Mouse (Mus musculus): ENCODE results near the gene Upp1. TPM values are rescaled to one million over a fixed set of nuclear protein-coding genes. Genes with fewer than 3 reads are reported as not detected.

The Upp1 gene
- polyA plus RNA-seq, 1 experiment = 0.41 TPM

DNA sequence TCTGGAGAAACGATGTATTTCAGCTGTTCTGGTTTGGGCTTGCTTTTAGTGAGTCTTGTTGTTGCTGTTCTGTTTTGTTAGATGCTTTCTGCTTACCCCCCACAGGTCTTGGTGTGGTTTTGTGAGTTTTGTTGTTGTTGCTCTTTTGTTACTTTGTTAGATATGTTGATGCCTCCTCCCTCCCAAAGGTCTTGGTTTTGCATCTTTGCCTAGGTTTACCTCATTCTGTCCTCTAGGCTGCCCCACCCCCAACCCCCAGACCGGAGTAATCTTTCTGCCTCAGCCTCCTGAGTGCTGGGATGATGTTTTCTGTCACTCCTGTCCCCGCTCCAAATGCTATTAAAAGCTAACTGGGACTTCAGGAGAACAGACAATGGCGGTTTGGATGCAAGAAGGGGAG, 4.4 kb downstream of the Upp1 start:
- TF ChIP-seq FLI1 (IDR thresholded peaks at IDR 0.05; ENCODE audit: low read length) (no peak), GATA1 (IDR thresholded peaks at IDR 0.05; ENCODE audit: borderline replicate concordance, low read length) (no peak)
- H3K4me3 ChIP-seq (replicated peaks) = no peak overlapping the region
- peaks cover 26% of the 10 kb centered on the region for H3K27me3 ChIP-seq (replicated peaks)

DNA sequence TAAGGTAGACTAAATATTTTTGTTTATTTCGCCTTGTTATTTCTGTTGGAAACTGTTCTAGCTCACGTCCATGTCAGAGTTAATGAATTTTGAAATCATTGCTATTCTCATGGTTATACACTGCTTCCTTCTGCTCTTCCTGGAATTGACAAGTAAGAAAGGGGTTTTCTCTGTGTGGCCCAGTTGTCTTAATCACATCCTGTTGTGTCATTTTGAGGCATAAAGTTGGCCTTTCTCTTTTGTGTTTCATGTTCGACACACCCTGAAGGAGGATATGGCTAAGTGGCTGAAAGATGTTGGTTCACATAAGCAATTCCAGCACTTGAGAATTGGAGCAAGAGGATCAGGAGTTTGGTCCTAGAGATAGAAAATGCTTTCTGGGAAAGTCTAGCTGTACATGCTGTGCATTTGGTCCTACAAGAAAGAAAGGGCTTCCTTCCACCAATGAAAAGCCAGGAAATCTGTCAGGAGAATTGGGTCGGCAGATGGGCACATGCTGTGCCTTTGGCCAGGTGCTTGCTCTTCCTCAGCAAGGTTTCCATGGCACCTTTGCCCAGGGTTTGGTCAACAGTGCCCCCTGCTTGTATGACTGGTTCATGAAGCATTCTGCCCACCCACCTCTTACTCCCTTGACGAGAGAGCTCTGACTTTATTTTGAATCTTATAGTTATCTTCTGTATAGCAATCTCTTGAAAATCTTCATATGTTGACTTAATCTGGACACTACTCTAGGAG, 8.6 kb downstream of the Upp1 start:
- Histone ChIP-seq H3K4me3 (replicated peaks) (no peak overlapping the region), H3K36me3 (replicated peaks; ENCODE audit: low read length) (no peaks in the 10 kb centered on the region), H3K27me3 (replicated peaks) (no peaks in the 10 kb centered on the region), H3K9me3 (no peaks in the 10 kb centered on the region), H3K4me1 (peaks cover 6% of the 10 kb centered on the region; the same call in 1 of the 2 replicates)
- no peak for TF ChIP-seq GATA1 (IDR thresholded peaks at IDR 0.05; ENCODE audit: borderline replicate concordance, low read length)
- no peak for TF ChIP-seq FLI1 (IDR thresholded peaks at IDR 0.05; ENCODE audit: low read length)

More for the DNA sequence above, 4.4 kb downstream of the Upp1 start:
- Histone ChIP-seq H3K36me3 (replicated peaks; ENCODE audit: low read length) (no peaks in the 10 kb centered on the region), H3K9me3 (no peaks in the 10 kb centered on the region), H3K4me1 (peaks cover 31% of the 10 kb centered on the region)

DNA sequence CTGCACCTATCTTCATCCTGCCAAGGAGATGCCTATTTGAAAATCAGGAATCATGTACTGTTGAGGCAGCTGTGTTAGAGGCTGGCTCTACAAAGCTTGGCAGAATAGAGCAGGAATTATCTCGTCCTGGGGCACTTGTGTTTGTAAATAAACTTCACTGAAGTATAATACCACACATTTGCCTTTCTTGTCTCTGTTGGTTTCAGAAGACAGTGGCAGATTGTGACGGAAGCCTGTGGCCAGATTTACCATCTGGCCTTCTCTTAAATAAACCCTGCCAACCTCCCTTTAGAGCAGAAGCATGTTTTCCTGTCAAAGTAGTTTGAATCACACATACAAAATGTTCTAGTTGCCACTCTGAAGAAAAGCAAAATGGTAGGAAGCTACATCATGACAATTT, 10.2 kb downstream of the Upp1 start:
- peaks cover 6% of the 10 kb centered on the region; the same call in 1 of the 2 replicates for H3K4me1 ChIP-seq
- TF ChIP-seq FLI1 (IDR thresholded peaks at IDR 0.05; ENCODE audit: low read length) (no peak), GATA1 (IDR thresholded peaks at IDR 0.05; ENCODE audit: borderline replicate concordance, low read length) (no peak)
- H3K36me3 ChIP-seq (replicated peaks; ENCODE audit: low read length) = no peaks in the 10 kb centered on the region
- H3K27me3 ChIP-seq (replicated peaks) = peaks cover 1% of the 10 kb centered on the region
- H3K4me3 ChIP-seq (replicated peaks) = no peak overlapping the region
- H3K9me3 ChIP-seq = no peaks in the 10 kb centered on the region

DNA sequence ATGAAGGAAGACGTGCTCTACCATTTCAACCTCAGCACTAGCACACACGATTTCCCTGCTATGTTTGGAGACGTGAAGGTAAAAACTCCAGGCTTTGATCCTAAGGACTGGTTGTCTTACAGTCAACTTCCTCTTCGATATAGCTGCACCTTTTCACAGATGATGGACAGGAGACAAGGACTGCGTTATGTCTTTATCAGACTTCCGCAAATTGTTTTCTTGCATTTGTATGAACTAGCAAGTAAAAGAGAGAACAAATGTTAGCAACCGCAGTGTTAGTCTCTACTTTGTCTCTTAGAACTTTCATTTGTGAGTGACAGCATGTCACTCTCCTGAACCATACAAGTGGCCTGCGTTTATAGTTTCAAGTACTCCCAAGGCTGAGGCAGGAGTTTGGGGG, 11.6 kb downstream of the Upp1 start:
- Histone ChIP-seq H3K9me3 (no peaks in the 10 kb centered on the region), H3K27me3 (replicated peaks) (peaks cover 2% of the 10 kb centered on the region), H3K4me3 (replicated peaks) (no peak overlapping the region), H3K36me3 (replicated peaks; ENCODE audit: low read length) (no peaks in the 10 kb centered on the region), H3K4me1 (peaks cover 6% of the 10 kb centered on the region)
- TF ChIP-seq GATA1 (IDR thresholded peaks at IDR 0.05; ENCODE audit: borderline replicate concordance, low read length) (no peak), FLI1 (IDR thresholded peaks at IDR 0.05; ENCODE audit: low read length) (no peak)

DNA sequence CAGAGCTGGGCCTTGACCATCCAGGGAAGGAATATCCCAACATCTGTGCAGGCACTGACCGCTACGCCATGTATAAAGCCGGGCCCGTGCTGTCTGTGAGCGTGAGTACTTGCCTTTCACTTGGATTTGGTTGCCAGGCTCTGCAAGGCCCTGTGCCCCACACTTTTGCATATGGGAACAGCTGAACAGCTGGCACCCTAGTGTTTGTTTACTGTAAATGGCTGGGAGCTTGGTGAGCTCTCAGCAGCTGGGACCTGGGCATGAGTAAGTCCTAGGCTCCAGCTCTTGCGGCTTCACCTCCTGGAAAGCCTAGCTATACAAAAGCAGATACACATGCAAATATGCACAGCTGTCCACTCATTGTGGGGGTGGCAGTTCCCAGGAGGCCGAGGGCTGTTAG, 13.8 kb downstream of the Upp1 start:
- Histone ChIP-seq H3K27me3 (replicated peaks) (peaks cover 9% of the 10 kb centered on the region), H3K4me1 (peaks cover 10% of the 10 kb centered on the region), H3K4me3 (replicated peaks) (no peak overlapping the region), H3K36me3 (replicated peaks; ENCODE audit: low read length) (no peaks in the 10 kb centered on the region), H3K9me3 (no peaks in the 10 kb centered on the region)
- TF ChIP-seq GATA1 (IDR thresholded peaks at IDR 0.05; ENCODE audit: borderline replicate concordance, low read length) (no peak), FLI1 (IDR thresholded peaks at IDR 0.05; ENCODE audit: low read length) (no peak)

DNA sequence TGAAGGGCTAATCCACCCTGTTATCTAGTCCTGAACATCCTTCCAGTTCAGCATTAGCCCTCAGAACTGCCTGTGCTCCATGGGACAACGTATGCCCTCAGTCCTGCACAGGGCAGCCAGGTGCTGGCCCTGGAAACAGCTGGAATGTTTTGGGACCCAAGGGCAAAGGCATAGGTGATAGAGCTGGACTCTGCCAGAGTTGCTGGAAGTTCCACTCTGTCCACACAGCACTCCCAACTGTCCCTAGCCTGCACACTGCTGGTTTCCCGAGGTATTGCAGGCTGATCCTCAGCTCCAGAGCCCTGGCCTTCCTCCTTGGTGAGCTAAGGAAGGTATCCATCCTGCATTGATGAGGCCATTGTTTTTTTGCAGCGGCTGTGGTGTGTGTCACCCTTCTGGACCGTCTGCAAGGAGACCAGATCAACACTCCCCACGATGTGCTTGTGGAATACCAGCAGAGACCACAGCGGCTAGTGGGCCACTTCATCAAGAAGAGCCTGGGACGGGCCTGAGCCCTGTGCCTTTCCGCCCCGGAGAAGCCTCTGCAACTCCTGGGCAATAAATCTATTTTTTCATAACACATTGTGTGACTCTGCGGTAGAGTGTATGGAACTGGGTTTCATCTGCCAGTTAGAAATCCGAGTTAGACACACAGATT, 17.8 kb downstream of the Upp1 start:
- peaks cover 8% of the 10 kb centered on the region; the same call in 1 of the 2 replicates for H3K4me1 ChIP-seq
- peaks cover 9% of the 10 kb centered on the region for H3K27me3 ChIP-seq (replicated peaks)

DNA sequence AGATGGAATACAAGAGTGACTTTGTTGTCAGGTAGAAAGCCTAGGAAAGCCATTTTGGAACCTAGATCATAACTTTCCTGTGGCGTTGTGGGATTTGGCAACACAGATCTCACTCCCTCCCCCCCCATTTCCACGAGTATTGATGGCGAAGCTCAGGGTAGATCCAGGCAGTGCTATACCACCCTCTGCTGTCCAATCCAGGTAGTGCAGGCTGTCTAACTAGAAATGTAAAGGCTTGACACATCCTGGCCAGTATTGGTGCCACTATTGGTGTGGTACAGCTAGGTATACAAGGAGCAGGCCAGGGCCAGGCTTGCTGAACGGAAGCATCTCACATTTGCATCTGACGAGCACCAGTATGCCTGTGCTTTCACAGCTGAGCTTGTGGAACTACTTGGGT, 18.6 kb downstream of the Upp1 start:
- no peak for TF ChIP-seq GATA1 (IDR thresholded peaks at IDR 0.05; ENCODE audit: borderline replicate concordance, low read length)
- TF ChIP-seq FLI1 (IDR thresholded peaks at IDR 0.05; ENCODE audit: low read length) = no peak

More for the DNA sequence above, 17.8 kb downstream of the Upp1 start:
- 0 out of 2 replicates have a peak, but pooled peaks cover 3% of the 10 kb centered on the region for H3K9me3 ChIP-seq
- H3K36me3 ChIP-seq (replicated peaks; ENCODE audit: low read length) = no peaks in the 10 kb centered on the region
- TF ChIP-seq GATA1 (IDR thresholded peaks at IDR 0.05; ENCODE audit: borderline replicate concordance, low read length) = no peak
- no peak for TF ChIP-seq FLI1 (IDR thresholded peaks at IDR 0.05; ENCODE audit: low read length)
- peak overlapping the region; percentile 18 for H3K4me3 ChIP-seq (replicated peaks)

DNA sequence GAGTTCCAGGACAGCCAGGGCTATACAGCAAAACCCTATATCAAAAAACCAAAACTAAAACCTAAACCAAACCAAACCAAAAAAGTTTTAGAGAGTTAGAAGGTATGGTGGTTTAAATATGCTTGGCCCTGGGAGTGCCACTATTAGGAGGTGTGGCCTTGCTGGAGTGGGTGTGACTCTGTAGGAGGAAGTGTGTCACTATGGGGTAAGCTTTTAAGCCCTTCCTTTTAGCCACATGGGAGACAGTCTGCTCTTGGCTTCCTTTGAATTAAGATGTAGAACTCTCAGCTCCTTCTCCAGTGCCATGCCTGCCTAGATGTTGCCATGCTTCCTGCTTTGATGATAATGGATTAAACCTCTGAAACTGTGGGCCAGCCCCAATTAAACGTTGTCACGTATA, 27.2 kb downstream of the Upp1 start:
- H3K9me3 ChIP-seq = no peaks in the 10 kb centered on the region; the same call in 1 of the 2 replicates
- peaks cover 2% of the 10 kb centered on the region for H3K27me3 ChIP-seq (replicated peaks)
- no peaks in the 10 kb centered on the region for H3K4me1 ChIP-seq
- TF ChIP-seq GATA1 (IDR thresholded peaks at IDR 0.05; ENCODE audit: borderline replicate concordance, low read length) (no peak), FLI1 (IDR thresholded peaks at IDR 0.05; ENCODE audit: low read length) (no peak)
- no peak overlapping the region for H3K4me3 ChIP-seq (replicated peaks)
- H3K36me3 ChIP-seq (replicated peaks; ENCODE audit: low read length) = no peaks in the 10 kb centered on the region

More for the DNA sequence above, 18.6 kb downstream of the Upp1 start:
- H3K36me3 ChIP-seq (replicated peaks; ENCODE audit: low read length) = no peaks in the 10 kb centered on the region
- H3K4me3 ChIP-seq (replicated peaks) = no peak overlapping the region
- peaks cover 8% of the 10 kb centered on the region; the same call in 1 of the 2 replicates for H3K4me1 ChIP-seq
- H3K27me3 ChIP-seq (replicated peaks) = peaks cover 9% of the 10 kb centered on the region
- H3K9me3 ChIP-seq = 0 out of 2 replicates have a peak, but pooled peaks cover 3% of the 10 kb centered on the region

DNA sequence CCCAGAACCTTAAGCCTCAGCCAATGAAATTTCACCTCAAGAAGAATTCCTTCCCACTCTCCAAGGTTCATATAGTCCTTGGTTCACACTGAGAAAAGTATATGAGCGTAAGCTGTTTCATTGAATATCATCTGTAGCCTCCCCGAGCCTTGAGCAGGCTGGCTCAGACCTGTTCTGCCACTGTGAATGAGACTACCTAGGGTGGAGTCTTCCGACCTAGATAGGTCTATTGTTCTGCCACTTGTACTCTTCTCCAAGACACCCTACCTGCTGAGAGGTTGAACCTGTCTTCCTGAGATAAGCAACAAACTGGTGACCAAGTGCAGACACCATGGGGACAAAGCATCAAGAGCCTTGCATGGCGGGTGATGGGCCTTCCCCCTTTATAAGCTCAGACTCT, 28.2 kb downstream of the Upp1 start:
- Histone ChIP-seq H3K4me1 (no peaks in the 10 kb centered on the region), H3K9me3 (no peaks in the 10 kb centered on the region; the same call in none of the 2 replicates), H3K4me3 (replicated peaks) (no peak overlapping the region), H3K27me3 (replicated peaks) (peaks cover 2% of the 10 kb centered on the region), H3K36me3 (replicated peaks; ENCODE audit: low read length) (no peaks in the 10 kb centered on the region)
- no peak for TF ChIP-seq FLI1 (IDR thresholded peaks at IDR 0.05; ENCODE audit: low read length)
- no peak for TF ChIP-seq GATA1 (IDR thresholded peaks at IDR 0.05; ENCODE audit: borderline replicate concordance, low read length)

DNA sequence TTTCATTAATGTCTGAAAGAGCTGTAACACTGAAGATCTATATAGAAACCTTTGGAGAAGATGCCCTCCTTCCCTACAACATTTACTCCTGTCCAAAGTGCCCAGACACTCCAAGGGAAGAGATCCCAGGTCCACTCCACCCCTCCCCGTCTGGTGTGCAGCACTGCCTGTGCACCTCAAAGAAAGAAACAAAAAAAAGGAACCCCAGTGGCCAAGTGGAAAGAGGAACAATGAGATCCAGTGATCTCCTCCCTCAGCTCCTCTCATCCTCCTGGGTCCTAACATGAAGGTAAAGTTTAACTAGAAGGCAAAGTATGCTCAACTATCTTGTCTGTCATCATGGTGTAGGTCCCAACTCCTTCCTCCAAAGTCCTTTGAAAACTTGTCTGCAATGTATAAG, 28.8 kb downstream of the Upp1 start:
- Histone ChIP-seq H3K9me3 (no peaks in the 10 kb centered on the region; the same call in none of the 2 replicates), H3K36me3 (replicated peaks; ENCODE audit: low read length) (no peaks in the 10 kb centered on the region), H3K27me3 (replicated peaks) (peaks cover under 1% of the 10 kb centered on the region), H3K4me3 (replicated peaks) (no peak overlapping the region), H3K4me1 (no peaks in the 10 kb centered on the region)
- TF ChIP-seq GATA1 (IDR thresholded peaks at IDR 0.05; ENCODE audit: borderline replicate concordance, low read length) (no peak), FLI1 (IDR thresholded peaks at IDR 0.05; ENCODE audit: low read length) (no peak)

Measured in megakaryocyte, embryonic 14.5 days (primary cell).